Mouse (Mus musculus) spleen, adult 2 months (tissue): ENCODE measurements around the gene Ubr4. TPM values are rescaled to one million over a fixed set of nuclear protein-coding genes. Genes with fewer than 3 reads are reported as not detected.

Experiments
- DNase-seq, 2 experiments: peaks; one replicate each; pipeline versions ENCODE4 v3.0.0 to v3.0.0-alpha.2; 2012 to 2021; ENCODE audit warnings: low spot score in 2 of 2, low read depth in 1 of 2
- H3K27ac ChIP-seq: fragments of 200-500 bp; 2 replicates; pipeline ENCODE4 v1.5.1; 2012; ENCODE audit warnings: low read length, inconsistent platforms; ENCODE audit not compliant: insufficient read depth
- H3K27me3 ChIP-seq: fragments of 200-500 bp; 2 replicates; pipeline ENCODE4 v1.6.1; 2012; ENCODE audit warnings: mild to moderate bottlenecking, moderate library complexity, low read length, inconsistent platforms; ENCODE audit not compliant: control insufficient read depth, insufficient read depth
- H3K36me3 ChIP-seq: fragments of 200-500 bp; 2 replicates; pipeline ENCODE4 v1.6.1; 2012; ENCODE audit warnings: mild to moderate bottlenecking, low read length, inconsistent platforms; ENCODE audit not compliant: control insufficient read depth, insufficient read depth
- H3K4me1 ChIP-seq: fragments of 200-500 bp; 2 replicates; pipeline ENCODE4 v1.6.1; 2011; ENCODE audit warnings: inconsistent platforms; ENCODE audit not compliant: control insufficient read depth, insufficient read depth, insufficient read length
- H3K4me3 ChIP-seq: fragments of 200-500 bp; 2 replicates; pipeline ENCODE4 v1.5.1; 2011; ENCODE audit warnings: mild to moderate bottlenecking, inconsistent platforms; ENCODE audit not compliant: insufficient read depth, insufficient read length; ENCODE audit errors: extremely low read depth
- CTCF ChIP-seq: fragments of 200-500 bp; IDR thresholded peaks from 2 replicates; pipeline ENCODE4 v1.5.1; 2011; ENCODE audit warnings: mild to moderate bottlenecking, inconsistent platforms; ENCODE audit not compliant: insufficient read depth, insufficient read length, insufficient replicate concordance; ENCODE audit errors: extremely low read depth
- POLR2A ChIP-seq: fragments of 200-500 bp; IDR thresholded peaks from 2 replicates; pipeline ENCODE4 v1.6.1; 2011; ENCODE audit warnings: low read depth, low read length, inconsistent platforms
- WGBS: fragments of 180-500 bp; shearing (Covaris S2); methylation state at CpG from one replicate; pipeline ENCODE4 v1.1.7; 2018; 5-methylcytosine and 5-hydroxymethylcytosine counted together
- polyA plus RNA-seq: library from polyadenylated mRNA; depleted of rRNA; stranded (reverse); fragments of >200 nt; gene quantifications from 2 replicates; pipeline ENCODE4 v1.2.3, GENCODE M21; 2012

The Ubr4 gene
- polyA plus RNA-seq, 1 experiment, result 201 TPM

- Histone ChIP-seq H3K4me3 (no peak overlapping the region), H3K36me3 (peaks cover 25% of the 10 kb centered on the region), H3K4me1 (no peaks in the 10 kb centered on the region), H3K27ac (no peak overlapping the region), H3K27me3 (no peaks in the 10 kb centered on the region)
- WGBS, result 93% methylated on average over 5 of the region's 5 CpGs
- DNase-seq, result no peak
- no peak for TF ChIP-seq CTCF
- TF ChIP-seq POLR2A, result no peak
Measured at GRCm38 (mm10) chr4:139491541-139492170, 139.2 kb downstream of the Ubr4 start.

GRCm38 (mm10) chr4:139492258-139492833, 139.9 kb downstream of the Ubr4 start:
- Histone ChIP-seq H3K4me3 (no peak overlapping the region), H3K27me3 (no peaks in the 10 kb centered on the region), H3K4me1 (no peaks in the 10 kb centered on the region), H3K36me3 (peaks cover 21% of the 10 kb centered on the region), H3K27ac (no peak overlapping the region)
- 59% methylated on average over 3 of the region's 3 CpGs for WGBS
- TF ChIP-seq POLR2A (no peak), CTCF (no peak)
- DNase-seq, result no peak

- H3K36me3 ChIP-seq, result peaks cover 18% of the 10 kb centered on the region
- 0 out of 2 replicates have a peak overlapping the region, but pooled peaks have one; percentile 14 for H3K27ac ChIP-seq
- H3K4me1 ChIP-seq, result no peaks in the 10 kb centered on the region
- no peak for DNase-seq
- WGBS, result 45% methylated on average over 9 of the region's 9 CpGs
- no peaks in the 10 kb centered on the region for H3K27me3 ChIP-seq
- no peak overlapping the region for H3K4me3 ChIP-seq
- TF ChIP-seq CTCF, result no peak
Measured at GRCm38 (mm10) chr4:139493227-139494025, 141.0 kb downstream of the Ubr4 start.

DNA sequence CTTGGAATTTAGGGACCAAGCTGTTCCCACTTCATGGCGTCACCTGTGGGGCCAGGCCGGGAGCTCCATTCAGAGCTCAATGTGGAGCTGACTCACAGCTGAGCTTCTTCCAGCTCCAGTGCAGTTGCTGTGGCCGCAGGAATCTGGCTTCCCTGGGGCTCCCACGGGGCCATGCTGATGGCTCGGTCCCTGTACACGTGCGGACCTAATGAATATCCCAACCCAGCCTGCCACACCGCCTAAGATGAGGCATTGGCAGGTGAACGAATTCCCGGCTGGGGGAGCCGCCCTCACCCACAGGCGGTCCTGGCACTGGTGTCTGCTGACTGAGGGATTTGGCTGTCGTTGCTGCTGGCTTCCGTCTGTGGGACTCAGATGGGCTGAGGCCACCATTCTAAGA, 148.4 kb downstream of the Ubr4 start:
- no peak for DNase-seq
- WGBS, result 92% methylated on average over 14 of the region's 14 CpGs
- no peaks in the 10 kb centered on the region for H3K36me3 ChIP-seq
- no peak overlapping the region for H3K27ac ChIP-seq
- TF ChIP-seq CTCF, result no peak
- TF ChIP-seq POLR2A, result no peak
- H3K27me3 ChIP-seq, result no peaks in the 10 kb centered on the region
- H3K4me3 ChIP-seq, result no peak overlapping the region
- no peaks in the 10 kb centered on the region for H3K4me1 ChIP-seq

- DNase-seq, result no peak
- no peak overlapping the region for H3K4me3 ChIP-seq
- no peaks in the 10 kb centered on the region for H3K27me3 ChIP-seq
- no peaks in the 10 kb centered on the region for H3K4me1 ChIP-seq
- 77% methylated on average over 6 of the region's 6 CpGs for WGBS
- no peaks in the 10 kb centered on the region for H3K36me3 ChIP-seq
- no peak for TF ChIP-seq POLR2A
- no peak for TF ChIP-seq CTCF
- no peak overlapping the region for H3K27ac ChIP-seq
Measured at GRCm38 (mm10) chr4:139501702-139502101, 149.3 kb downstream of the Ubr4 start.

GRCm38 (mm10) chr4:139503919-139504318, 151.5 kb downstream of the Ubr4 start:
- 69% methylated on average over 8 of the region's 8 CpGs for WGBS
- Histone ChIP-seq H3K4me3 (no peak overlapping the region), H3K4me1 (no peaks in the 10 kb centered on the region), H3K36me3 (no peaks in the 10 kb centered on the region), H3K27ac (no peak overlapping the region), H3K27me3 (no peaks in the 10 kb centered on the region)
- no peak for DNase-seq
- TF ChIP-seq CTCF, result no peak
- TF ChIP-seq POLR2A, result no peak

GRCm38 (mm10) chr4:139505716-139506115, 153.3 kb downstream of the Ubr4 start:
- DNase-seq, result no peak
- TF ChIP-seq POLR2A, result no peak
- no peak for TF ChIP-seq CTCF
- no peaks in the 10 kb centered on the region for H3K36me3 ChIP-seq
- no peaks in the 10 kb centered on the region for H3K4me1 ChIP-seq
- H3K27me3 ChIP-seq, result no peaks in the 10 kb centered on the region
- H3K4me3 ChIP-seq, result no peak overlapping the region
- H3K27ac ChIP-seq, result no peak overlapping the region
- 80% methylated on average over 4 of the region's 4 CpGs for WGBS
